Mouse (Mus musculus) limb, embryonic 13.5 days (tissue): ENCODE results near the gene Map2k7. TPM values are rescaled to one million over a fixed set of nuclear protein-coding genes. Genes with fewer than 3 reads are reported as not detected.

Experiments used
- ATAC-seq: fragments of 200-750 bp; cut with Nextera tagmentation; 2 replicates; pipeline ENCODE4 v1.8.0; 2017; ENCODE audit warnings: low read depth, moderate number of reproducible peaks, moderate TSS enrichment; ENCODE audit not compliant: low FRiP score
- H3K27ac ChIP-seq: fragments of 300-500 bp; sonication (generic); 2 replicates; pipeline ENCODE4 v1.5.1; 2015; ENCODE audit warnings: inconsistent platforms, mild to moderate bottlenecking, moderate library complexity
- H3K27me3 ChIP-seq: fragments of 300-500 bp; sonication (generic); 2 replicates; pipeline ENCODE4 v1.6.1; 2015; ENCODE audit warnings: mild to moderate bottlenecking, inconsistent platforms
- H3K36me3 ChIP-seq: fragments of 300-500 bp; sonication (generic); 2 replicates; pipeline ENCODE4 v1.6.1; 2015; ENCODE audit warnings: inconsistent platforms, mild to moderate bottlenecking, moderate library complexity
- H3K4me1 ChIP-seq: fragments of 300-500 bp; sonication (generic); 2 replicates; pipeline ENCODE4 v1.6.1; 2015; ENCODE audit warnings: inconsistent platforms
- H3K4me2 ChIP-seq: fragments of 300-500 bp; sonication (generic); replicated peaks from 2 replicates; pipeline ENCODE4 v1.6.1; 2015; ENCODE audit warnings: inconsistent platforms, mild to moderate bottlenecking, moderate library complexity
- H3K4me3 ChIP-seq: fragments of 300-500 bp; sonication (generic); 2 replicates; pipeline ENCODE4 v1.5.1; 2015; ENCODE audit warnings: moderate library complexity, mild to moderate bottlenecking, inconsistent platforms
- H3K9ac ChIP-seq: fragments of 300-500 bp; sonication (generic); 2 replicates; pipeline ENCODE4 v1.6.1; 2015; ENCODE audit warnings: mild to moderate bottlenecking, inconsistent platforms
- H3K9me3 ChIP-seq: fragments of 300-500 bp; sonication (generic); 2 replicates; pipeline ENCODE4 v1.6.1; 2016; ENCODE audit warnings: inconsistent platforms
- WGBS: fragments of 180-500 bp; shearing (Covaris S2); methylation state at CpG from one replicate; pipeline ENCODE4 v1.1.7; 2015; 5-methylcytosine and 5-hydroxymethylcytosine counted together
- polyA plus RNA-seq: library from polyadenylated mRNA; unstranded; fragments of >200 nt; fragmentation: Nextera tagmentation; extraction: Ambion mirVana; gene quantifications from 2 replicates; pipeline ENCODE4 v1.2.1, GENCODE M21; 2015

Gene Map2k7
- polyA plus RNA-seq, 1 experiment from 2014 or later: 29.3 TPM

DNA sequence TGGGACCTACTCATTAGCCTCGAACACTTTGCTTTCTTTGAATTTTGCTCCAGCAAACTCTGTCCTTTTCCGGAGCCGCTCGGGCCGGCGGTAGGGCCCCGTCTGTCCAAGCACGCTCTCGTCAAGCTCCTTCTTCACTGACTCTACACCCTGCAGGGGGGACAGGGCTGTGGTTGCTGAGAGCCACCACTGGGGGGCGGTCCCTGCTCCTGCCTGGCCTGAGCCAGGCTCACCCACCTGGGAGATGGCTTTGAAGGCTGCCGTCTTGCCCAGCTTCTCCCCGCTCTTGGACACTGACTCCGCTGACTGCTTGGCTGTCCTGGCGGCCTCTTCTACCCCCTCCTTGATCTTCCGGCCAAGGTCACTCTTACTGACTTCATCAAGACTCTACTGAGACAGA is 29.1 kb downstream of the Map2k7 start:
- Histone ChIP-seq H3K4me3 (no peak overlapping the region), H3K9ac (no peak overlapping the region), H3K4me1 (no peaks in the 10 kb centered on the region), H3K4me2 (no peak overlapping the region), H3K9me3 (no peaks in the 10 kb centered on the region), H3K36me3 (peaks cover 95% of the 10 kb centered on the region), H3K27ac (no peak overlapping the region), H3K27me3 (no peaks in the 10 kb centered on the region)
- no peak for ATAC-seq
- 81% methylated on average over 15 of the region's 15 CpGs for WGBS

DNA sequence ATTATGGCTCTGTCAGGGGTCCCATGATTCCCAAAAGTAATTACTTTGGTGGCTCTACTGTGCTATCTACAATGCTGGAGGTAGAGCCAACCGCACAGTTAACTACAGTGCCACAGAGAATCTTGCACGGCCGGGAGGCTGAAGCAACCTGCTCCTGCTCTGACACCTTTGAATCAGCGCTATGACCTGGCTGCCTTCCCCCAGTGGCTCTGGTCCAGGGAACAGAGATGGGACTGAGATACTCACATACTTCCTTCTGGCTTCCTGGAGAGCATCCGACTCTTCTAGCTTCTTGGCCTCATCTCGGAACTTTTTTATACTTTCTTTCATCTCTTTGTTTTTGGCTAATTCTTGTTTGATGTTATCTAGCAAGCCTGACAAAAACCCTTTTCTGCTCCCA is 31.1 kb downstream of the Map2k7 start:
- Histone ChIP-seq H3K4me3 (no peak overlapping the region), H3K9me3 (no peaks in the 10 kb centered on the region), H3K27me3 (no peaks in the 10 kb centered on the region), H3K9ac (no peak overlapping the region), H3K4me1 (peaks cover 3% of the 10 kb centered on the region), H3K27ac (no peak overlapping the region), H3K36me3 (peaks cover 91% of the 10 kb centered on the region), H3K4me2 (no peak overlapping the region)
- ATAC-seq: no peak
- WGBS: 94% methylated on average over 6 of the region's 6 CpGs

DNA sequence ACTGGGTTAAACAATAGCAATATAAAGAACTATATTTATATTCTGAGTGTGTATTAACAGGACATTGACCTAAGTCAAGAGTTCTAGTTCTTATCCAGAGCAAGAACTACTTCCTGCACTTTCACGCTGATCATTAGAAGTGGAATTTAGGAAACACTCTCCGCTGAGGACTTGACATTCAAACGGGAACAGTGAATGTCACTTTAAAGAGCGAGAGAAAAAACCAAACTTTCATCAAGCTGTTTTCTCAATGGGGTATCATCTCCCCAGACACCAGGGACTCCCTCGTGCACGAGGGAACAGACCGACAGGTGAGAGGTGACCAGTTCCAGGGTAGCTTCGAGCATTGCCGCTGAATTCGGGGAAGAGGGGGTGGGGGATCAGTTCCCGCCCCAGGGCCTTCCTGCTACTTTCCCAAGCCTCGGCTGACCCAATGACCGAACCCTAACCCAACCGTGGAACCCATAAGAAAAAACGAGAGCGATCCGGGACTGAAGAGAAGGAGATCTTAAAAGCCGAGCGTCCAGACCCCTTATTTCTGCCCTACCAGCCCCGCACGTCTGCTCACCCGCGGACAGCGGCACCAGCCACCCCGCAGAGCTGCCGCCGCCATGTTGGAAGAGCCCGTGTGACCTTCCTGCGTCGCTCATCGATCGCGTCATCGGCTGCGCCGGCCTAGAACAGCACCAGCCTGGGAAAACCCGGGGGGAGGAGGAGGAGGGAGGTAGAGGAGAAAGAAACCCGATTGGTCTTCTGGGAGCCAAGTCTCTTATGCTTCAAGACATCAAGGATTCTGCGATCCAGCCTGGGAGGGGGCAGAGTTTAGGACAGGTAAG is 37.0 kb downstream of the Map2k7 start, which contains the start of gene Timm44:
Gene Timm44 (minus strand): TSS at position 639 of the 836 bp plus-strand sequence.
- H3K27ac ChIP-seq: peak within 1 kb of the TSS; percentile 55; the same call in 1 of the 2 replicates
- H3K4me3 ChIP-seq: peak within 1 kb of the TSS; percentile 68
- peaks cover 34% of the 10 kb centered on the region for H3K36me3 ChIP-seq
- H3K4me2 ChIP-seq: peak within 1 kb of the TSS; percentile 79
- WGBS: under 1% methylated on average over 39 of the region's 39 CpGs
- H3K4me1 ChIP-seq: peaks cover 9% of the 10 kb centered on the region
- H3K27me3 ChIP-seq: no peaks in the 10 kb centered on the region
- peak; percentile 97 for ATAC-seq
- no peaks in the 10 kb centered on the region for H3K9me3 ChIP-seq
- peak within 1 kb of the TSS; percentile 82 for H3K9ac ChIP-seq

DNA sequence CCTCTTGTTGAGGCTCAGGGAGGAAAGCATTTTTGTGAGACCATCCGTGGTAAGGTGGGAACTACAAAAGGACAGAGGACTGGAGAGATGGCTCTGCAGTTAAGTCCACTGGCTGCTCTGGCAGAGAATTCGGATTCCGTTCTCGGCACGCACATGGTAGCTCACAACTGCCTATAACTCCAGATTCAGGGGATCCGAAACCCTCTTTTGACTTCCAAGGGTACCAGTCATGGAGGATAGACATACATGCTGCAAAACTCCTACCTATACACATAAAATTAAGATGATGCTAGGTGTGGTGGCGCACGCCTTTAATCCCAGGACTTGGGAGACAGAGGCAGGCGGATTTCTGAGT is 37.5 kb downstream of the Map2k7 start:
- no peaks in the 10 kb centered on the region for H3K27me3 ChIP-seq
- no peaks in the 10 kb centered on the region for H3K9me3 ChIP-seq
- peaks cover 9% of the 10 kb centered on the region for H3K4me1 ChIP-seq
- H3K36me3 ChIP-seq: peaks cover 28% of the 10 kb centered on the region
- peak; percentile 70 for ATAC-seq
- H3K27ac ChIP-seq: peak overlapping the region; percentile 55; the same call in 1 of the 2 replicates
- WGBS: 25% methylated on average over 9 of the region's 9 CpGs
- H3K9ac ChIP-seq: peak overlapping the region; percentile 82
- H3K4me2 ChIP-seq: peak overlapping the region; percentile 79
- peak overlapping the region; percentile 68 for H3K4me3 ChIP-seq

DNA sequence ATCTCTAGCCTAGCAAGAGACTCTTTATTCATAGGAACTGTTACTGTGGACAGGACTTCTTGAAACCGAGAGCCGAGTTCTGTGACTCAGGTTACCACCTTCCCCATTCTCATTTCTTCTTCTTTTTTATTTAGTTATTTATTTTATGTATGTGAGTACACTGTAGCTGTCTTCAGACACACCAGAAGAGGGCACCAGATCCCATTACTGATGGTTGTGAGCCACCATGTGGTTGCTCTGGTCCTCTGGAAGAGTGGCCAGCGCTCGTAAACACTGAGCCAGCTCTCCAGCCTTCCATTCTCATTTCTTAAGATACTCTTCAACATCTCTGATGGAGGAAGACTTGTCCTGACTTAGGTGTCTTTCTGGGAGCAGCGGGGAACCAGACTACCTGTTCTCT is 54.2 kb downstream of the Map2k7 start:
- H3K4me2 ChIP-seq: no peak overlapping the region
- peaks cover 93% of the 10 kb centered on the region for H3K36me3 ChIP-seq
- WGBS: 92% methylated on average over 5 of the region's 5 CpGs
- H3K9ac ChIP-seq: no peak overlapping the region
- no peak for ATAC-seq
- H3K4me1 ChIP-seq: no peaks in the 10 kb centered on the region
- H3K27ac ChIP-seq: no peak overlapping the region
- no peak overlapping the region for H3K4me3 ChIP-seq
- H3K27me3 ChIP-seq: no peaks in the 10 kb centered on the region
- no peaks in the 10 kb centered on the region for H3K9me3 ChIP-seq

Other genes with a start within 250 kb of the Map2k7 start
- gene Cd209f, start 132.9 kb upstream of the Map2k7 start, polyA plus RNA-seq: not detected in 2 replicates
- gene Cd209g, start 104.6 kb upstream of the Map2k7 start, polyA plus RNA-seq: not detected in 2 replicates
- gene Evi5l, start 72.2 kb upstream of the Map2k7 start, polyA plus RNA-seq: 31.3 and 34.0 TPM in 2 replicates
- gene Prr36, start 21.3 kb upstream of the Map2k7 start, polyA plus RNA-seq: 1.3 and 1.6 TPM in 2 replicates
- 0.41 and 0.62 TPM in 2 replicates for gene Lrrc8e, start 11.9 kb upstream of the Map2k7 start, polyA plus RNA-seq
- 1.3 and 2.4 TPM in 2 replicates for gene Gm49320, start 125 bp downstream of the Map2k7 start, polyA plus RNA-seq
- 4.6 and 5.7 TPM in 2 replicates for gene Tgfbr3l, start 9.5 kb downstream of the Map2k7 start, polyA plus RNA-seq
- 63.8 and 68.4 TPM in 2 replicates for gene Snapc2, start 14.3 kb downstream of the Map2k7 start, polyA plus RNA-seq
- 91.7 and 93.9 TPM in 2 replicates for gene Ctxn1, start 20.5 kb downstream of the Map2k7 start, polyA plus RNA-seq
- gene Timm44, start 37.2 kb downstream of the Map2k7 start, polyA plus RNA-seq: 62.9 and 63.0 TPM in 2 replicates
- gene Ccl25, start 86.5 kb downstream of the Map2k7 start, polyA plus RNA-seq: 19.9 and 20.4 TPM in 2 replicates
- 268 and 283 TPM in 2 replicates for gene Elavl1, start 86.7 kb downstream of the Map2k7 start, polyA plus RNA-seq